Mouse (Mus musculus) cerebellum, adult 2 months (tissue): ENCODE results near the gene Foxc2. TPM values are rescaled to one million over a fixed set of nuclear protein-coding genes. Genes with fewer than 3 reads are reported as not detected.

Source experiments
- DNase-seq, 2 experiments: peaks; one replicate each; pipeline ENCODE4 v3.0.0; 2021
- H3K27ac ChIP-seq: fragments of 200-500 bp; 2 replicates; pipeline ENCODE4 v1.5.1; 2012; ENCODE audit warnings: low read length, control low read depth, inconsistent platforms; ENCODE audit not compliant: insufficient read depth
- H3K27me3 ChIP-seq: fragments of 200-500 bp; 2 replicates; pipeline ENCODE4 v1.6.1; 2012; ENCODE audit warnings: inconsistent platforms, mild to moderate bottlenecking, low read length, moderate library complexity; ENCODE audit not compliant: control insufficient read depth, insufficient read depth
- H3K4me1 ChIP-seq: fragments of 200-500 bp; 2 replicates; pipeline ENCODE4 v1.6.1; 2011; ENCODE audit warnings: low read length; ENCODE audit not compliant: control insufficient read depth, insufficient read depth
- H3K4me3 ChIP-seq: fragments of 200-500 bp; replicated peaks from 2 replicates; pipeline ENCODE3; 2011; ENCODE audit warnings: mild to moderate bottlenecking, low read depth, low read length, control low read depth; ENCODE audit not compliant: insufficient read depth
- CTCF ChIP-seq: fragments of 200-500 bp; IDR thresholded peaks from 2 replicates; pipeline ENCODE4 v1.5.1; 2011; ENCODE audit warnings: low read depth, mild to moderate bottlenecking, control low read depth, low read length, moderate library complexity, borderline replicate concordance; ENCODE audit not compliant: insufficient read depth
- POLR2A ChIP-seq: fragments of 200-500 bp; IDR thresholded peaks from 2 replicates; pipeline ENCODE4 v1.6.1; 2011; ENCODE audit warnings: low read length, control low read depth, borderline replicate concordance; ENCODE audit not compliant: insufficient read depth
- WGBS: fragments of 180-500 bp; shearing (Covaris S2); methylation state at CpG from one replicate; pipeline ENCODE4 v1.1.7; 2018; 5-methylcytosine and 5-hydroxymethylcytosine counted together
- polyA plus RNA-seq: library from polyadenylated mRNA; depleted of rRNA; stranded (reverse); fragments of >200 nt; gene quantifications from 2 replicates; pipeline ENCODE4 v1.2.3, GENCODE M21; 2012

The Foxc2 gene
- polyA plus RNA-seq, 1 experiment = 0.34 TPM

GRCm38 (mm10) chr8:121076555-121076954 is 39.4 kb upstream of the Foxc2 start:
- Histone ChIP-seq H3K27me3 (peaks cover 1% of the 10 kb centered on the region; the same call in 1 of the 2 replicates), H3K27ac (no peak overlapping the region), H3K4me1 (no peaks in the 10 kb centered on the region), H3K4me3 (no peak overlapping the region)
- DNase-seq = no peak
- WGBS = 6% methylated on average over 7 of the region's 7 CpGs
- TF ChIP-seq CTCF (no peak), POLR2A (no peak)

GRCm38 (mm10) chr8:121078721-121079120 is 37.2 kb upstream of the Foxc2 start:
- DNase-seq = no peak
- Histone ChIP-seq H3K4me3 (no peak overlapping the region), H3K4me1 (no peaks in the 10 kb centered on the region), H3K27me3 (peaks cover 6% of the 10 kb centered on the region; the same call in 1 of the 2 replicates), H3K27ac (no peak overlapping the region)
- 6% methylated on average over 14 of the region's 14 CpGs for WGBS
- TF ChIP-seq POLR2A = no peak
- TF ChIP-seq CTCF = no peak

- H3K27me3 ChIP-seq = peaks cover 9% of the 10 kb centered on the region; the same call in 1 of the 2 replicates
- H3K27ac ChIP-seq = no peak overlapping the region
- 4% methylated on average over 7 of the region's 7 CpGs for WGBS
- TF ChIP-seq CTCF (no peak), POLR2A (no peak)
- DNase-seq = no peak
- no peak overlapping the region for H3K4me3 ChIP-seq
- H3K4me1 ChIP-seq = no peaks in the 10 kb centered on the region
These were observed 36.8 kb upstream of the Foxc2 start for GRCm38 (mm10) chr8:121079201-121079600.

- DNase-seq = no peak
- TF ChIP-seq POLR2A (no peak), CTCF (no peak)
- WGBS = 3% methylated on average over 12 of the region's 12 CpGs
- Histone ChIP-seq H3K4me3 (no peak overlapping the region), H3K27me3 (peaks cover 9% of the 10 kb centered on the region; the same call in 1 of the 2 replicates), H3K4me1 (no peaks in the 10 kb centered on the region), H3K27ac (no peak overlapping the region)
These were observed 36.0 kb upstream of the Foxc2 start for GRCm38 (mm10) chr8:121079944-121080343.

GRCm38 (mm10) chr8:121080361-121081090 is 35.4 kb upstream of the Foxc2 start:
- WGBS = 1% methylated on average over 49 of the region's 49 CpGs
- DNase-seq = no peak
- no peak overlapping the region for H3K4me3 ChIP-seq

GRCm38 (mm10) chr8:121081398-121081797 is 34.6 kb upstream of the Foxc2 start:
- no peak for DNase-seq
- H3K4me3 ChIP-seq = no peak overlapping the region
- TF ChIP-seq POLR2A (no peak), CTCF (no peak)
- H3K4me1 ChIP-seq = no peaks in the 10 kb centered on the region
- no peak overlapping the region for H3K27ac ChIP-seq
- peaks cover 9% of the 10 kb centered on the region; the same call in 1 of the 2 replicates for H3K27me3 ChIP-seq
- 3% methylated on average over 7 of the region's 7 CpGs for WGBS

More at GRCm38 (mm10) chr8:121080361-121081090, 35.4 kb upstream of the Foxc2 start:
- no peak for TF ChIP-seq POLR2A
- TF ChIP-seq CTCF = no peak
- Histone ChIP-seq H3K27me3 (peaks cover 9% of the 10 kb centered on the region; the same call in 1 of the 2 replicates), H3K4me1 (no peaks in the 10 kb centered on the region), H3K27ac (no peak overlapping the region)

GRCm38 (mm10) chr8:121082218-121083092 is 33.5 kb upstream of the Foxc2 start:
- Histone ChIP-seq H3K4me1 (no peaks in the 10 kb centered on the region), H3K4me3 (no peak overlapping the region), H3K27me3 (peaks cover 9% of the 10 kb centered on the region; the same call in 1 of the 2 replicates), H3K27ac (no peak overlapping the region)
- no peak for DNase-seq
- WGBS = under 1% methylated on average over 57 of the region's 57 CpGs
- TF ChIP-seq POLR2A = no peak
- TF ChIP-seq CTCF = no peak
